Mouse (Mus musculus): ENCODE data around the gene Mff. TPM values are rescaled to one million over a fixed set of nuclear protein-coding genes. Genes with fewer than 3 reads are reported as not detected.

The Mff gene
- polyA plus RNA-seq, 1 experiment from 2014 or later, result 416 TPM

DNA sequence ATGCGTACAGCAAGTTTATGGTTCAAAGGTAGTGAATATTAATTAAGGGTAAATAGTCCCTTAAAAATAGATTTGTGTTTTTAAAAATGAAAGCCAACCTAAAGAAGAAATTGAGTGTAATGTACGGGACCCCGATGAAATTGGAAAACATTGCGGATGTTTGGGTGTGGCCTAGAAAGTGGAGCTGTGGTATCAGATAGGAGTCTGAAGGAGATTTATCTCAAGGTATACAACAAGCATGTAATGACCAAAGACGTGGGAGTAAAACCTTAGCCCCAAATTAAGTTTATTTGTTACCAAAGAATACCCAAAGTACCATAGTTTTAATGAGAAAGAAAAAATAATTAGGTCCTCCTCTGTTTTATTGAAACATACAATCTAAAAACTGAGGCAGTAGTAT is 1.8 kb downstream of the Mff start:
- 95% methylated on average over 5 of the region's 5 CpGs for WGBS

GRCm38 (mm10) chr1:82733357-82733756 is 8.7 kb downstream of the Mff start:
- no peak overlapping the region for H3K4me3 ChIP-seq (ENCODE audit: low read depth, low read length)
- H3K9me3 ChIP-seq (replicated peaks; ENCODE audit: control insufficient read depth, low read length, poor library complexity, severe bottlenecking), result no peaks in the 10 kb centered on the region
- H3K9ac ChIP-seq (ENCODE audit: low read depth, low read length), result no peak overlapping the region
- H3K4me2 ChIP-seq (ENCODE audit: low read length), result no peak overlapping the region
- H3K4me1 ChIP-seq (ENCODE audit: control insufficient read depth, insufficient read depth, low read length), result no peaks in the 10 kb centered on the region
- H3K27me3 ChIP-seq (ENCODE audit: control insufficient read depth, insufficient read depth, low read depth, low read length), result no peaks in the 10 kb centered on the region
- WGBS, result 97% methylated on average over 1 of the region's 1 CpGs
- H3K36me3 ChIP-seq (ENCODE audit: control insufficient read depth, insufficient read depth, low read length), result peaks cover 32% of the 10 kb centered on the region
- no peak overlapping the region for H3K27ac ChIP-seq (ENCODE audit: low read length)
- ATAC-seq, result no peak

More for the DNA sequence above, 1.8 kb downstream of the Mff start:
- H3K4me2 ChIP-seq (ENCODE audit: low read length), result no peak overlapping the region
- H3K9ac ChIP-seq (ENCODE audit: low read depth, low read length), result no peak overlapping the region
- H3K27me3 ChIP-seq (ENCODE audit: control insufficient read depth, insufficient read depth, low read depth, low read length), result peaks cover 7% of the 10 kb centered on the region
- H3K9me3 ChIP-seq (replicated peaks; ENCODE audit: control insufficient read depth, low read length, poor library complexity, severe bottlenecking), result no peaks in the 10 kb centered on the region
- ATAC-seq, result no peak
- H3K4me3 ChIP-seq (ENCODE audit: low read depth, low read length), result no peak overlapping the region
- peaks cover 14% of the 10 kb centered on the region for H3K4me1 ChIP-seq (ENCODE audit: control insufficient read depth, insufficient read depth, low read length)
- peaks cover 13% of the 10 kb centered on the region; the same call in 1 of the 2 replicates for H3K36me3 ChIP-seq (ENCODE audit: control insufficient read depth, insufficient read depth, low read length)
- no peak overlapping the region for H3K27ac ChIP-seq (ENCODE audit: low read length)

DNA sequence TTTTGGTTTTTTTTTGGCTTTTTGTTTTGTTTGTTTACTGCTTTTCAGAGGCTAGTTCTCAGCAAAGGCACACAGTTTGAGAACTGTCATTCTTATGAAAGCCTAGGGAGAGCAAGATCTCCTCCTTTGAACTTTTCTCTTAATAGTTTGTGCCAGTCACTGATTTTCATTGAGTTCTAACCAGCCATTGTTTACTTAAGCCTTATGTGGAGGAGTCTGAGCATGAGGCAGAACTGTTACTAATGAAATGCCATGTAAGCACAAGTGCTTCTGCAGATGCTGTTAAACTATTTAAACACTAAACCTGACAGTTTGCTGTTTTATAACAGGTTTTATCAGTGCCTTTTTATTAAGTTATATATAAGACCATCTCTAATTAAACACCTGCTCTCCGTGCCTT is 13.4 kb downstream of the Mff start:
- no peak overlapping the region for H3K9ac ChIP-seq (ENCODE audit: low read depth, low read length)
- no peak for ATAC-seq
- 88% methylated on average over 1 of the region's 1 CpGs for WGBS
- H3K4me2 ChIP-seq (ENCODE audit: low read length), result no peak overlapping the region
- peaks cover 13% of the 10 kb centered on the region for H3K36me3 ChIP-seq (ENCODE audit: control insufficient read depth, insufficient read depth, low read length)
- no peaks in the 10 kb centered on the region for H3K27me3 ChIP-seq (ENCODE audit: control insufficient read depth, insufficient read depth, low read depth, low read length)
- no peaks in the 10 kb centered on the region for H3K4me1 ChIP-seq (ENCODE audit: control insufficient read depth, insufficient read depth, low read length)
- H3K27ac ChIP-seq (ENCODE audit: low read length), result no peak overlapping the region
- no peak overlapping the region for H3K4me3 ChIP-seq (ENCODE audit: low read depth, low read length)
- H3K9me3 ChIP-seq (replicated peaks; ENCODE audit: control insufficient read depth, low read length, poor library complexity, severe bottlenecking), result no peaks in the 10 kb centered on the region

DNA sequence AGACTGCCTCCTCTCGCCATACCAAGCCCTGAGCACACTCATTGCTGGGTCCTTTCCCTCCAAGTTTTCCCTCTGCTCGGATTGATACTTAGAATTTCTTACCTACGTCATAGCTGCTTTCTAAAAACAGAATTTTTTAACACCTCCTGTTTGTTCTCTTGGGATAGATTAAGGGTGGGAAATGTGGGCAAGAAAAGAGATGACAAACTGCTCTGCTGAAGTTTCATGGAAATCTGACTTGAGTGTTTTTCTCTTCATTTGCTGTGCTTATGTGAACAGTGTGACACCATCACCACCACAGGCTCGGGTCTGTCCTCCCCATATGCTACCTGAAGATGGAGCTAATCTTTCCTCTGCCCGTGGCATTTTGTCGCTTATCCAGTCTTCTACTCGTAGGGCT is 16.8 kb downstream of the Mff start:
- H3K4me3 ChIP-seq (ENCODE audit: low read depth, low read length), result no peak overlapping the region
- H3K27me3 ChIP-seq (ENCODE audit: control insufficient read depth, insufficient read depth, low read depth, low read length), result no peaks in the 10 kb centered on the region
- WGBS, result 92% methylated on average over 7 of the region's 7 CpGs
- H3K9me3 ChIP-seq (replicated peaks; ENCODE audit: control insufficient read depth, low read length, poor library complexity, severe bottlenecking), result no peaks in the 10 kb centered on the region
- no peak for ATAC-seq
- no peak overlapping the region for H3K27ac ChIP-seq (ENCODE audit: low read length)
- H3K9ac ChIP-seq (ENCODE audit: low read depth, low read length), result no peak overlapping the region
- no peaks in the 10 kb centered on the region for H3K4me1 ChIP-seq (ENCODE audit: control insufficient read depth, insufficient read depth, low read length)
- no peak overlapping the region for H3K4me2 ChIP-seq (ENCODE audit: low read length)
- H3K36me3 ChIP-seq (ENCODE audit: control insufficient read depth, insufficient read depth, low read length), result peaks cover 5% of the 10 kb centered on the region; the same call in 1 of the 2 replicates

DNA sequence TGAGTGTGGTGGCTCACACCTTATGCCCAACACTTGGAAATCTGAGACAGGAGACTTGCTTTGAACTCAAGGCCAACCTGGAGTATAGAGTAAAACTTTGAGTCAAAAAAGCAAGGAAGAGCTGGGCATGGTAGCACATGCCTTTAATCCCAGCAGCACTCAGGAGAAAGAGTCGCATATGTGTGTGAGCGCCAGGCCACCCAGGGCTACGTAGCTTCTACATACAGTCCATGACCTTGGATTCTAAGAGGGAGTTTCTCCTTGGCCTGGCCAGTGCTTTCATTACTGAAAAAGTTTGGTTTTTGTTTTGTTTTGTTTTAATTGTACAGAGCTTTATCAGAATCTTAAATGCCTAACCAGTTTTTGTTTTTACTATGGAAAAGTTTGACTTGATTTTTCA is 19.3 kb downstream of the Mff start:
- Histone ChIP-seq H3K36me3 (ENCODE audit: control insufficient read depth, insufficient read depth, low read length) (peaks cover 4% of the 10 kb centered on the region; the same call in 1 of the 2 replicates), H3K9me3 (replicated peaks; ENCODE audit: control insufficient read depth, low read length, poor library complexity, severe bottlenecking) (no peaks in the 10 kb centered on the region), H3K4me1 (ENCODE audit: control insufficient read depth, insufficient read depth, low read length) (no peaks in the 10 kb centered on the region), H3K27ac (ENCODE audit: low read length) (no peak overlapping the region), H3K27me3 (ENCODE audit: control insufficient read depth, insufficient read depth, low read depth, low read length) (no peaks in the 10 kb centered on the region), H3K4me3 (ENCODE audit: low read depth, low read length) (no peak overlapping the region), H3K9ac (ENCODE audit: low read depth, low read length) (no peak overlapping the region), H3K4me2 (ENCODE audit: low read length) (no peak overlapping the region)
- 97% methylated on average over 3 of the region's 3 CpGs for WGBS
- no peak for ATAC-seq

DNA sequence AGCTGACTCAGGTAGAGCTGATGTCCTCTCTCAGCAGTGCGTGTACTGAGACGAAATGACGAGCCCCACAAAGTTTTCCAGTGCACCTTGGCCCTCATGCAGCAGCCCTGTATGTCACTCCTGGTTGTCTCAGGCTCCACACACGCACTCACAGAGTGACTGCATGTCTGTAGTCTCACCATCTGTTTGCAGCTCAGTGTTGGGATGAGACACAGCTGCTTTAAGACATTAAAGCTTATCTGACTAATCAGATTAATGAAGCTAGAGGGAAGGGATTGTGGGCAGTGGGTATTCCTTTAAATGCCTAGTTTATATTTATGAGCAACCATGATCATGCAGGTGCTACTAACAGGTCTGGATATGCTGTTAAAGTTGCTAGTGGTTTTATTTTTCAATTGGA is 21.7 kb downstream of the Mff start:
- peaks cover 9% of the 10 kb centered on the region for H3K36me3 ChIP-seq (ENCODE audit: control insufficient read depth, insufficient read depth, low read length)
- no peak overlapping the region for H3K4me3 ChIP-seq (ENCODE audit: low read depth, low read length)
- 89% methylated on average over 4 of the region's 4 CpGs for whole genome bisulfite sequencing
- no peaks in the 10 kb centered on the region for H3K9me3 ChIP-seq (replicated peaks; ENCODE audit: control insufficient read depth, low read length, poor library complexity, severe bottlenecking)
- H3K4me2 ChIP-seq (ENCODE audit: low read length), result no peak overlapping the region
- H3K27me3 ChIP-seq (ENCODE audit: control insufficient read depth, insufficient read depth, low read depth, low read length), result no peaks in the 10 kb centered on the region
- no peak overlapping the region for H3K9ac ChIP-seq (ENCODE audit: low read depth, low read length)
- no peak overlapping the region for H3K27ac ChIP-seq (ENCODE audit: low read length)
- H3K4me1 ChIP-seq (ENCODE audit: control insufficient read depth, insufficient read depth, low read length), result no peaks in the 10 kb centered on the region
- no peak for ATAC-seq

- H3K36me3 ChIP-seq (ENCODE audit: control insufficient read depth, insufficient read depth, low read length), result peaks cover 14% of the 10 kb centered on the region
- H3K27me3 ChIP-seq (ENCODE audit: control insufficient read depth, insufficient read depth, low read depth, low read length), result no peaks in the 10 kb centered on the region
- 88% methylated on average over 2 of the region's 2 CpGs for WGBS
- no peaks in the 10 kb centered on the region for H3K9me3 ChIP-seq (replicated peaks; ENCODE audit: control insufficient read depth, low read length, poor library complexity, severe bottlenecking)
- H3K4me1 ChIP-seq (ENCODE audit: control insufficient read depth, insufficient read depth, low read length), result no peaks in the 10 kb centered on the region
- H3K27ac ChIP-seq (ENCODE audit: low read length), result no peak overlapping the region
- H3K9ac ChIP-seq (ENCODE audit: low read depth, low read length), result no peak overlapping the region
- H3K4me3 ChIP-seq (ENCODE audit: low read depth, low read length), result no peak overlapping the region
- no peak for ATAC-seq
- H3K4me2 ChIP-seq (ENCODE audit: low read length), result no peak overlapping the region
These were observed 23.2 kb downstream of the Mff start for GRCm38 (mm10) chr1:82747714-82748452.

DNA sequence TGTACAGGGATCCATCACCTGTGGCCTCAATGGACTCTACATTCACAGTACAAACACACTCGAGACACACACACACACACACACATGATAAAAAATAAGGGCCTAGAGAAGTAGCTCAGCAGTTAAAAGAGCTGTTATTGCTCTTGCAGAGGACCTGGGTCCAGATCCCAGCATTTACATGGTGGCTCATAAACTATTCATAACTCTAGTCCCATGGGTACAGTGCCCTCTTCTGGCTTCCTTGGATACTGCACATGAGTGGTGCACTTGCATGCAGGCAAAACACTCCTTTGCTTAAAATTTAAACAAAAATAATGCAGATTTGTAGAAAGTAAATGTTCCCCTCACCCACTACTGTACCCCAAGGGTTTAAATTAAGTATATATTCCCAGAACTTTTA is 34.8 kb downstream of the Mff start:
- Histone ChIP-seq H3K9ac (ENCODE audit: low read depth, low read length) (no peak overlapping the region), H3K4me2 (ENCODE audit: low read length) (no peak overlapping the region), H3K4me1 (ENCODE audit: control insufficient read depth, insufficient read depth, low read length) (no peaks in the 10 kb centered on the region), H3K27me3 (ENCODE audit: control insufficient read depth, insufficient read depth, low read depth, low read length) (no peaks in the 10 kb centered on the region), H3K36me3 (ENCODE audit: control insufficient read depth, insufficient read depth, low read length) (peaks cover 7% of the 10 kb centered on the region), H3K27ac (ENCODE audit: low read length) (no peak overlapping the region), H3K4me3 (ENCODE audit: low read depth, low read length) (no peak overlapping the region), H3K9me3 (replicated peaks; ENCODE audit: control insufficient read depth, low read length, poor library complexity, severe bottlenecking) (no peaks in the 10 kb centered on the region)
- WGBS, result 90% methylated on average over 1 of the region's 1 CpGs
- no peak for ATAC-seq

DNA sequence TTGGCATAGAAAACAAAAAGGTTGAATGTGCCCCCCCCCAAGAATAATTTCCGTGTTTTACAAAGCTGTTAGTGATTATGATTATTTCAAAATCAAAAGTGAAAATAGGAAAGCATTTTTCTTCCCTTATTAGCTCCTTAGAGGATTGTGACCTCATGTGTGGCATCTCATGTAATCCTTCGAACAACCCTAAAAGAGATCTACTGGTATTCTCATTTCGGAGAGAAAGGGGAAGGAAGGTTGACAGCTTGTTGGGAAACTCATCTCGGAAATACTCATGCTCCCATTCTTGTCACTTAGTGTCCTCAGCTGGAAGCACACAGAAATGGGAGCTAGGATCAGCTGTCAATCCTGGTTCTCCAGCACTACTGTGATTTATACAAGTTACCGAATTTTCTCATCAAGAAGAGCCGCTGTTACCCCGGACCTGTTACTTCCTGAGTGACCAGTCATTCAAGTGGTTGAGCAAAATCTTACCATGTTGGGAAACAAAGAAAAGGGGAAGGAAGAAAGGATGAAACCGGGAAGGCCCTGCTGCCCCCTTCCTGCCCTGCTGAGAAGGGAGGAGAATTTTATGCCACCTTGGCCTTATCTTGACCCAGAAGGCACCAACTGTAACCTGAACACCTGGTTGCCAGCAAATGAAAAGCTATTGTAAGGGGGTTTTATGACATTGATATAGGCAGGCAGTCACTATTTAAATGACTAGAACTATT is 36.9 kb downstream of the Mff start:
- WGBS, result 95% methylated on average over 8 of the region's 8 CpGs
- Histone ChIP-seq H3K4me2 (ENCODE audit: low read length) (no peak overlapping the region), H3K9ac (ENCODE audit: low read depth, low read length) (no peak overlapping the region), H3K36me3 (ENCODE audit: control insufficient read depth, insufficient read depth, low read length) (peaks cover 2% of the 10 kb centered on the region), H3K27me3 (ENCODE audit: control insufficient read depth, insufficient read depth, low read depth, low read length) (no peaks in the 10 kb centered on the region), H3K4me1 (ENCODE audit: control insufficient read depth, insufficient read depth, low read length) (no peaks in the 10 kb centered on the region), H3K4me3 (ENCODE audit: low read depth, low read length) (no peak overlapping the region), H3K27ac (ENCODE audit: low read length) (no peak overlapping the region), H3K9me3 (replicated peaks; ENCODE audit: control insufficient read depth, low read length, poor library complexity, severe bottlenecking) (no peaks in the 10 kb centered on the region)
- ATAC-seq, result no peak
